Mouse (Mus musculus) MEL (cell line): Measurements from ENCODE around the gene Rgs9.

Experiments
- BHLHE40 ChIP-seq: IDR thresholded peaks from 2 replicates; pipeline ENCODE4 v1.6.1; 2012; ENCODE audit warnings: low read depth, mild to moderate bottlenecking, inconsistent platforms, low read length, improper control_type of control experiment, borderline replicate concordance
- CTCF ChIP-seq, 3 experiments: IDR thresholded peaks in 2 of 3; conservative IDR thresholded peaks in 1 of 3; 2 replicates each; pipeline ENCODE4 v1.5.1; 2011 to 2012; ENCODE audit warnings: low read length in 3 of 3, low read depth in 2 of 3, mild to moderate bottlenecking in 2 of 3, improper control_type of control experiment in 1 of 3, inconsistent platforms in 1 of 3, mixed read lengths in 1 of 3, moderate library complexity in 1 of 3; ENCODE audit not compliant: control insufficient read depth in 1 of 3, insufficient read depth in 1 of 3, poor library complexity in 1 of 3, severe bottlenecking in 1 of 3
- EP300 ChIP-seq, 2 experiments: IDR thresholded peaks; 2 replicates each; pipeline ENCODE4 v1.6.1; 2011; ENCODE audit warnings: improper control_type of control experiment in 2 of 2, low read length in 2 of 2, low read depth in 1 of 2, mild to moderate bottlenecking in 1 of 2
- GABPA ChIP-seq: IDR thresholded peaks from 2 replicates; pipeline ENCODE4 v1.6.1; 2012; ENCODE audit warnings: low read depth, mild to moderate bottlenecking, inconsistent platforms, low read length, improper control_type of control experiment, moderate library complexity
- MAX ChIP-seq: IDR thresholded peaks from 2 replicates; pipeline ENCODE4 v1.6.1; 2011; ENCODE audit warnings: low read length, improper control_type of control experiment
- MXI1 ChIP-seq: IDR thresholded peaks from 2 replicates; pipeline ENCODE4 v1.6.1; 2011; ENCODE audit warnings: mild to moderate bottlenecking, low read depth, low read length, improper control_type of control experiment
- POLR2A ChIP-seq, 2 experiments: IDR thresholded peaks; 2 replicates each; pipeline ENCODE4 v1.6.1; 2011 to 2012; ENCODE audit warnings: low read length in 2 of 2, mild to moderate bottlenecking in 2 of 2, control low read depth in 1 of 2, improper control_type of control experiment in 1 of 2, low read depth in 1 of 2, moderate library complexity in 1 of 2; ENCODE audit not compliant: control insufficient read depth in 1 of 2, insufficient read depth in 1 of 2, poor library complexity in 1 of 2
- POLR2AphosphoS5 ChIP-seq: IDR thresholded peaks from 2 replicates; pipeline ENCODE4 v1.6.1; 2012; ENCODE audit warnings: low read depth, borderline replicate concordance, mild to moderate bottlenecking, inconsistent platforms, low read length, moderate library complexity, mixed read lengths
- TBP ChIP-seq: IDR thresholded peaks from 2 replicates; pipeline ENCODE4 v1.8.0; 2011; ENCODE audit warnings: low read depth, low read length, improper control_type of control experiment
- ZNF384 ChIP-seq: IDR thresholded peaks from 2 replicates; pipeline ENCODE4 v1.6.1; 2012; ENCODE audit warnings: low read depth, mild to moderate bottlenecking, inconsistent platforms, low read length, improper control_type of control experiment

DNA sequence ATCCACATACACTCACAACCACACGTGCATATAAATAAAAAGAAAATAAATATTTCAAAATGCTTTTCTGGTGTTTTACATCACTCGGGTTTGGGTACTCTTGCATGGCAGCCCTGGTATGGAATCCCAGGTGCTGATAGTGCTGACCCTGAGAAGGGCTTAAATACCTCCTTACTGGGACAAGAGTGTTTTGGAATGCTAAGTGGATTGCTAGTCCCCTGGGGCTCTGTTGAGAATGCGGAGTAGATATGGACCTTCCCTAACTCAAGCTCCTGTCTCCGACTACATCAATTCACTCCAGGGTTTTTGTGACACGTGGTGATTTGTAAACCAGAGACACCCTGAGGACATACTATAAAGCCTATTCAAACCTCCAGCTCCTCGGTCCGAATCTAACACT is 45.6 kb upstream of the Rgs9 start:
- no peak for TF ChIP-seq GABPA
- no peak for TF ChIP-seq POLR2A (IDR thresholded peaks at IDR 0.05; ENCODE audit: control insufficient read depth in 1 of 2, insufficient read depth in 1 of 2, low read depth in 1 of 2, low read length in 2 of 2, poor library complexity in 1 of 2)
- TF ChIP-seq CTCF (IDR thresholded peaks at IDR 0.05 in 2 of 3, conservative IDR thresholded peaks at IDR 0.05 in 1 of 3; ENCODE audit: control insufficient read depth in 1 of 3, insufficient read depth in 1 of 3, low read depth in 2 of 3, low read length in 3 of 3, poor library complexity in 1 of 3, severe bottlenecking in 1 of 3), result no peak
- no peak for TF ChIP-seq MAX
- TF ChIP-seq TBP, result no peak
- TF ChIP-seq MXI1, result no peak
- TF ChIP-seq ZNF384, result no peak
- no peak for TF ChIP-seq EP300 (IDR thresholded peaks at IDR 0.05; ENCODE audit: low read depth in 1 of 2, low read length in 2 of 2)
- no peak for TF ChIP-seq BHLHE40
- TF ChIP-seq POLR2AphosphoS5, result no peak
